Mouse (Mus musculus): ENCODE data around the gene Tmem178b.

DNA sequence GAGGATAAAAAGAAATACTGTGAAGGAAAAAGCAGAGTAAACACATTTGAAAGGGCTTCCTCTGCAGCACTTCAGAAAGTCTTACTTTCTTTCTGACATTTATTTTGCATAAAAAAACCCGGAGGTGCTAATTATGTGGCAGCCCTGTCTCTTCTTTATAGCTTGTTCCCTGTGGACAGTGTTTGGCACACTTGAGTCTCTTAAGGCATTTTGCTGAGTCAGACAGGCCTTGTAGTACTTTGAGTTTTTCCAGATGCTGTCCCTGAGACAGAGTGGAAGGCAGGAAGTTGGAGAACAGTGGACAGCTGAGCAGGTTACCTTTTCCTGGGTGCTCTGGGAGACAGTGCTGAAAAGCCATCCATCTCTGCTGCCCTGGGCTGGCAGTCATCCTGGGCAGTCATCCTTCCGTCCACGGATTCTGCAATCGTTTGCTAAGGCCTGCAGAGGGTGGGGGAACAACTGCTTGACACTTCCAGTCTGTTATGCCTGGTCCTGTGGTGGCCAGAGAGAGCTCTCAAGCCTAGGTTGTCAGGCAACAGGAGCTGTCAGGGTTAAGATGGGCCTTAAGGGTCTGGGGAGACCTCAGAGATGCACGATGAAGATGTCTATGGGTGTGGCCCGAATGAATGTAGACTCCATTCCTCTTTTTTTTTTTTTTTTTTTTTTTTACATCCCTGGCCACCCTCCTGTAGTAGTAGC, 46.1 kb downstream of the Tmem178b start:
- TF ChIP-seq CTCF (IDR thresholded peaks at IDR 0.05; ENCODE audit: borderline replicate concordance, insufficient read depth, low read length) (no peak), POLR2A (IDR thresholded peaks at IDR 0.05; ENCODE audit: low read depth, low read length) (no peak)

All from embryonic fibroblast, embryonic 13.5 days (primary cell).